27 mouse cellular contexts compared by ENCODE assay signal in the genomic region with DNA sequence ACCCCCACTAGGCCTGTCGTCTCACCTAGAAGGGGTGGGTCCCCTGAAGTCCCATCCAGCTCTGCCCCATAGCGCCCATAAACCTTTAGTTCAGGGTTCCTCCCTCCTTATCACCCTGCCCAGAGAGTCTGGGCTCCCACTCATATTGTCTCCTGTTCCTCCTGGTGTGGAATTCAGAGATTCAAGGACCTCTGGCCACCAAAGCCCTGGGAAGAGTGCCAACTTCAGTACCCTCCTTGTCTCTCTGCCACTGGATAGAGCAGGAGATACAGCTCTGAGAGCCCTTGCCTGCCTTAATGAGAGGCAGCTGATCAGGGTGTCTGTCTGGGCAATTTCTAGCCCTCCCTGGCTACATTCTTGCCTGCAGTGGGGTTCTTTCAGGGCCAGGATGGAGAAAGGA. TPM values are rescaled to one million over a fixed set of nuclear protein-coding genes. Genes with fewer than 3 reads are reported as not detected.
DNase-seq lines count a peak whose midpoint lies in the region; ATAC-seq and TF ChIP-seq lines count a peak whose summit lies in the region.
"Had no signal": no experiment of that assay in that cellular context is flagged by ENCODE, and none has a peak within 500 bp of the region (broad histone marks: within the 10 kb centered on the region; RNA-seq: fewer than 3 reads in every experiment).

No protein-coding gene starts in this region.

- 0 out of 4 replicates have a peak, but pooled peaks of 1 of the 2 experiments have one; percentile 15 for TF ChIP-seq EP300 in MEL (IDR thresholded peaks at IDR 0.05; ENCODE audit: low read depth in 1 of 2, low read length in 2 of 2)

- TF ChIP-seq POLR2A in MEL (IDR thresholded peaks at IDR 0.05; ENCODE audit: control insufficient read depth in 1 of 2, insufficient read depth in 1 of 2, low read depth in 1 of 2, low read length in 2 of 2, poor library complexity in 1 of 2): no peak

- no peak overlapping the region for H3K4me3 ChIP-seq in heart, embryonic 15.5 days
- peak overlapping the region; percentile 66; the same call in 1 of the 2 replicates for H3K4me3 ChIP-seq in midbrain, embryonic 13.5 days (replicated peaks)
- no peak overlapping the region for H3K4me3 ChIP-seq in midbrain, embryonic 10.5 days
- H3K4me3 ChIP-seq in MEL (ENCODE audit: control insufficient read depth in 1 of 2, insufficient read depth in 1 of 2, low read depth in 2 of 2, low read length in 2 of 2): no peak overlapping the region
- peak overlapping the region; percentile 65; the same call in 1 of the 2 replicates for H3K4me3 ChIP-seq in hindbrain, postnatal 0 days (ENCODE audit: low read length)
- H3K4me3 ChIP-seq in left cerebral cortex, adult 2 months: no peak overlapping the region

- TF ChIP-seq CTCF in MEL (IDR thresholded peaks at IDR 0.05 in 2 of 3, conservative IDR thresholded peaks at IDR 0.05 in 1 of 3; ENCODE audit: control insufficient read depth in 1 of 3, insufficient read depth in 1 of 3, low read depth in 2 of 3, low read length in 3 of 3, poor library complexity in 1 of 3, severe bottlenecking in 1 of 3): no peak
- no peak for TF ChIP-seq CTCF in hindbrain, postnatal 0 days (IDR thresholded peaks at IDR 0.05; ENCODE audit: low read depth)
- TF ChIP-seq CTCF in left cerebral cortex, adult 2 months (IDR thresholded peaks at IDR 0.05): no peak

- H3K79me2 ChIP-seq in MEL (ENCODE audit: control insufficient read depth, insufficient read depth, low read length, poor library complexity): no peaks in the 10 kb centered on the region

- H3K27me3 ChIP-seq in heart, embryonic 15.5 days: peaks cover 39% of the 10 kb centered on the region
- peaks cover 33% of the 10 kb centered on the region for H3K27me3 ChIP-seq in midbrain, embryonic 13.5 days
- H3K27me3 ChIP-seq in midbrain, embryonic 10.5 days (ENCODE audit: low read depth, poor library complexity, severe bottlenecking): peaks cover 76% of the 10 kb centered on the region
- H3K27me3 ChIP-seq in MEL (ENCODE audit: control insufficient read depth in 1 of 2, insufficient read depth in 2 of 2, low read length in 2 of 2): peaks cover 1 to 6% of the 10 kb centered on the region in 2 experiments
- H3K27me3 ChIP-seq in hindbrain, postnatal 0 days (ENCODE audit: insufficient read depth, low read length): no peaks in the 10 kb centered on the region

- H3K36me3 ChIP-seq in heart, embryonic 15.5 days: no peaks in the 10 kb centered on the region
- no peaks in the 10 kb centered on the region for H3K36me3 ChIP-seq in midbrain, embryonic 13.5 days
- H3K36me3 ChIP-seq in midbrain, embryonic 10.5 days: no peaks in the 10 kb centered on the region
- H3K36me3 ChIP-seq in MEL (ENCODE audit: control insufficient read depth in 1 of 2, insufficient read depth in 2 of 2, low read length in 2 of 2): peaks cover 0 to 6% of the 10 kb centered on the region in 2 experiments; a peak in 2 of 4 replicates
- no peaks in the 10 kb centered on the region for H3K36me3 ChIP-seq in hindbrain, postnatal 0 days (ENCODE audit: insufficient read depth, low read length)
- H3K36me3 ChIP-seq: heart, embryonic 12.5 days had no signal

- TF ChIP-seq RAD21 in MEL (IDR thresholded peaks at IDR 0.05; ENCODE audit: low read depth, low read length): no peak

- no peak overlapping the region for H3K27ac ChIP-seq in heart, embryonic 15.5 days
- no peak overlapping the region for H3K27ac ChIP-seq in midbrain, embryonic 13.5 days
- no peak overlapping the region for H3K27ac ChIP-seq in midbrain, embryonic 10.5 days (replicated peaks)
- H3K27ac ChIP-seq in MEL (ENCODE audit: control insufficient read depth, low read depth, low read length): no peak overlapping the region
- no peak overlapping the region for H3K27ac ChIP-seq in hindbrain, postnatal 0 days
- no peak overlapping the region for H3K27ac ChIP-seq in left cerebral cortex, adult 2 months

- H3K9ac ChIP-seq in heart, embryonic 15.5 days: no peak overlapping the region
- H3K9ac ChIP-seq in midbrain, embryonic 13.5 days (replicated peaks): no peak overlapping the region
- H3K9ac ChIP-seq in MEL (ENCODE audit: control insufficient read depth, low read depth, low read length, poor library complexity, severe bottlenecking): no peak overlapping the region
- H3K9ac ChIP-seq in hindbrain, postnatal 0 days (replicated peaks; ENCODE audit: low read length): no peak overlapping the region

- WGBS in heart, embryonic 15.5 days: 47% methylated on average over 2 of the region's 2 CpGs
- WGBS in midbrain, embryonic 13.5 days: 45% methylated on average over 2 of the region's 2 CpGs
- 39% methylated on average over 2 of the region's 2 CpGs for WGBS in midbrain, embryonic 10.5 days
- 51% methylated on average over 2 of the region's 2 CpGs for WGBS in hindbrain, postnatal 0 days

- peaks cover 33% of the 10 kb centered on the region for H3K4me1 ChIP-seq in heart, embryonic 15.5 days (replicated peaks)
- peaks cover 30% of the 10 kb centered on the region for H3K4me1 ChIP-seq in midbrain, embryonic 13.5 days (replicated peaks)
- H3K4me1 ChIP-seq in midbrain, embryonic 10.5 days: peaks cover 49% of the 10 kb centered on the region
- H3K4me1 ChIP-seq in MEL (ENCODE audit: control insufficient read depth in 1 of 2, insufficient read depth in 2 of 2, low read length in 2 of 2): peaks cover 0 to 16% of the 10 kb centered on the region in 2 experiments; a peak in 2 of 4 replicates
- H3K4me1 ChIP-seq in hindbrain, postnatal 0 days (ENCODE audit: insufficient read depth, low read length): peaks cover 18% of the 10 kb centered on the region

- DNase-seq in heart, postnatal 4 days: no peak
- DNase-seq in midbrain, embryonic 10.5 days (ENCODE audit: low spot score): no peak
- no peak for DNase-seq in MEL (ENCODE audit: low read depth, low spot score)
- DNase-seq in hindbrain, postnatal 0 days (ENCODE audit: low spot score): peak; percentile 25
- DNase-seq in left cerebral cortex, adult 2 months (ENCODE audit: extremely low spot score in 1 of 2, low spot score in 2 of 2): no peak
- no peak for DNase-seq in spleen, postnatal 4 days (ENCODE audit: low spot score in 2 of 2)
- DNase-seq: cerebellum, adult 9-11 months; forebrain, postnatal 0 days; kidney, adult 11 months; kidney, postnatal 10 days; lung, adult 18-20 months; lung, postnatal 4 days; right cerebral cortex, adult 18-20 months had no signal

- H3K9me3 ChIP-seq in heart, embryonic 15.5 days (replicated peaks): no peaks in the 10 kb centered on the region
- H3K9me3 ChIP-seq in midbrain, embryonic 13.5 days: no peaks in the 10 kb centered on the region
- no peaks in the 10 kb centered on the region for H3K9me3 ChIP-seq in midbrain, embryonic 10.5 days (replicated peaks)
- no peaks in the 10 kb centered on the region for H3K9me3 ChIP-seq in MEL (replicated peaks; ENCODE audit: insufficient read depth, low read length)
- H3K9me3 ChIP-seq in hindbrain, postnatal 0 days (ENCODE audit: low read length): no peaks in the 10 kb centered on the region
- H3K9me3 ChIP-seq: heart, embryonic 12.5 days had no signal

- H3K4me2 ChIP-seq in heart, embryonic 15.5 days: peak overlapping the region; percentile 99
- peak overlapping the region; percentile 92; the same call in 1 of the 2 replicates for H3K4me2 ChIP-seq in midbrain, embryonic 13.5 days (replicated peaks)
- H3K4me2 ChIP-seq in hindbrain, postnatal 0 days (ENCODE audit: low read depth, low read length): peak overlapping the region; percentile 93; the same call in 1 of the 2 replicates

- intact Hi-C loops in left cerebral cortex, adult 2 months (cut with DNase I): loop anchor here (5.0 to 10.0 kb wide), 3 partner anchors 128 to 320 kb away; a partner anchor contains a TSS

- ATAC-seq in heart, embryonic 15.5 days (replicated peaks; ENCODE audit: insufficient number of reproducible peaks, insufficient read depth, low FRiP score, low read depth): no peak
- ATAC-seq in midbrain, embryonic 13.5 days: no peak
- ATAC-seq in hindbrain, postnatal 0 days: no peak
- ATAC-seq: forebrain, postnatal 0 days had no signal

RNA-seq across cellular contexts. Expression of a gene that starts 1.5 kb away (rescaled TPM):
- polyA plus RNA-seq in heart, embryonic 15.5 days (2015; fragmentation: Nextera tagmentation; extraction: Ambion mirVana): 1.3 and 1.5 TPM in 2 replicates
- under 1 TPM; 0.83 to 0.93 TPM for total RNA-seq in heart, postnatal 4 days (2021)
- polyA plus RNA-seq in midbrain, embryonic 13.5 days (2015; fragmentation: Nextera tagmentation; extraction: Ambion mirVana): 7.3 and 7.6 TPM in 2 replicates
- 3.4 and 3.9 TPM in 2 replicates for polyA plus RNA-seq in midbrain, embryonic 10.5 days (2016; fragmentation: Nextera tagmentation; extraction: Ambion mirVana)
- 0.08 TPM in 1 of 2 replicates, not detected in the other for total RNA-seq in MEL (2012; rRNA removed)
- polyA plus RNA-seq in MEL (2012; ENCODE audit: insufficient read depth in 1 of 2, insufficient read length in 2 of 2, low read depth in 1 of 2, low replicate concordance in 2 of 2, missing spikeins in 1 of 2): under 1 TPM in 1 of 2 experiments, not detected in 1; 0.06 TPM
- total RNA-seq in hindbrain, postnatal 0 days (2014; rRNA removed): 36.7 and 49.7 TPM in 2 replicates
- polyA plus RNA-seq in hindbrain, postnatal 0 days (2015; fragmentation: Nextera tagmentation; extraction: Ambion mirVana): 27.4 and 29.6 TPM in 2 replicates
- total RNA-seq in left cerebral cortex, adult 2 months (2021): 10 to 100 TPM; 12.4 to 14.6 TPM
- total RNA-seq: hematopoietic stem cell, adult 5-6 weeks; monocyte, adult 5-6 weeks had no signal
- polyA plus RNA-seq: C2C12 had no signal

RNA-seq across cellular contexts. Expression of a gene that starts 14.6 kb away (rescaled TPM):
- 0.30 and 2.2 TPM in 2 replicates for polyA plus RNA-seq in heart, embryonic 15.5 days (2015; fragmentation: Nextera tagmentation; extraction: Ambion mirVana)
- total RNA-seq in heart, postnatal 4 days (2021): under 1 TPM in 1 of 2 experiments, not detected in 1; 0.16 TPM
- polyA plus RNA-seq in midbrain, embryonic 13.5 days (2015; fragmentation: Nextera tagmentation; extraction: Ambion mirVana): not detected in 2 replicates
- not detected in 2 replicates for polyA plus RNA-seq in midbrain, embryonic 10.5 days (2016; fragmentation: Nextera tagmentation; extraction: Ambion mirVana)
- total RNA-seq in MEL (2012; rRNA removed): 6.9 and 7.1 TPM in 2 replicates
- 10 to 100 TPM in 1 of 2 experiments, not detected in 1; 16.8 TPM for polyA plus RNA-seq in MEL (2012; ENCODE audit: insufficient read depth in 1 of 2, insufficient read length in 2 of 2, low read depth in 1 of 2, low replicate concordance in 2 of 2, missing spikeins in 1 of 2)
- total RNA-seq in hindbrain, postnatal 0 days (2014; rRNA removed): 0.58 and 1.1 TPM in 2 replicates
- polyA plus RNA-seq in hindbrain, postnatal 0 days (2015; fragmentation: Nextera tagmentation; extraction: Ambion mirVana): 1.6 and 1.7 TPM in 2 replicates
- not detected for total RNA-seq in left cerebral cortex, adult 2 months (2021)
- total RNA-seq: hematopoietic stem cell, adult 5-6 weeks; layer of hippocampus, adult 8-10 months; left cerebral cortex, adult 18-20 months; monocyte, adult 5-6 weeks had no signal
- polyA plus RNA-seq: C2C12; limb, embryonic 11.5 days had no signal

RNA-seq across cellular contexts. Expression of a gene that starts 43.2 kb away (rescaled TPM):
- 0.62 TPM in 1 of 2 replicates, not detected in the other for polyA plus RNA-seq in heart, embryonic 15.5 days (2015; fragmentation: Nextera tagmentation; extraction: Ambion mirVana)
- not detected for total RNA-seq in heart, postnatal 4 days (2021)
- polyA plus RNA-seq in midbrain, embryonic 13.5 days (2015; fragmentation: Nextera tagmentation; extraction: Ambion mirVana): not detected in 2 replicates
- polyA plus RNA-seq in midbrain, embryonic 10.5 days (2016; fragmentation: Nextera tagmentation; extraction: Ambion mirVana): not detected in 2 replicates
- total RNA-seq in MEL (2012; rRNA removed): not detected in 2 replicates
- not detected for polyA plus RNA-seq in MEL (2012; ENCODE audit: insufficient read depth in 1 of 2, insufficient read length in 2 of 2, low read depth in 1 of 2, low replicate concordance in 2 of 2, missing spikeins in 1 of 2)
- total RNA-seq in hindbrain, postnatal 0 days (2014; rRNA removed): not detected in 2 replicates
- polyA plus RNA-seq in hindbrain, postnatal 0 days (2015; fragmentation: Nextera tagmentation; extraction: Ambion mirVana): 1.4 TPM in 1 of 2 replicates, not detected in the other
- total RNA-seq in left cerebral cortex, adult 2 months (2021): 1 to 10 TPM in 1 of 2 experiments, not detected in 1; 1.6 TPM
- total RNA-seq: forebrain, postnatal 0 days; gastrocnemius, adult 18-20 months; hematopoietic stem cell, adult 5-6 weeks; layer of hippocampus, adult 8-10 months; left cerebral cortex, adult 18-20 months; monocyte, adult 5-6 weeks had no signal
- polyA plus RNA-seq: C2C12; embryonic facial prominence, embryonic 14.5 days; forebrain, postnatal 0 days; gonadal fat pad, adult 2 months; heart, embryonic 12.5 days; limb, embryonic 11.5 days; neural tube, embryonic 14.5 days; stomach, embryonic 14.5 days had no signal

RNA-seq across cellular contexts. Expression of a gene that starts 55.3 kb away (rescaled TPM):
- polyA plus RNA-seq in heart, embryonic 15.5 days (2015; fragmentation: Nextera tagmentation; extraction: Ambion mirVana): 0.42 TPM in 1 of 2 replicates, not detected in the other
- not detected for total RNA-seq in heart, postnatal 4 days (2021)
- not detected in 2 replicates for polyA plus RNA-seq in midbrain, embryonic 13.5 days (2015; fragmentation: Nextera tagmentation; extraction: Ambion mirVana)
- not detected in 2 replicates for polyA plus RNA-seq in midbrain, embryonic 10.5 days (2016; fragmentation: Nextera tagmentation; extraction: Ambion mirVana)
- not detected in 2 replicates for total RNA-seq in MEL (2012; rRNA removed)
- polyA plus RNA-seq in MEL (2012; ENCODE audit: insufficient read depth in 1 of 2, insufficient read length in 2 of 2, low read depth in 1 of 2, low replicate concordance in 2 of 2, missing spikeins in 1 of 2): not detected
- not detected in 2 replicates for total RNA-seq in hindbrain, postnatal 0 days (2014; rRNA removed)
- polyA plus RNA-seq in hindbrain, postnatal 0 days (2015; fragmentation: Nextera tagmentation; extraction: Ambion mirVana): 0.08 TPM in 1 of 2 replicates, not detected in the other
- under 1 TPM; 0.37 to 0.72 TPM for total RNA-seq in left cerebral cortex, adult 2 months (2021)
- total RNA-seq: gastrocnemius, adult 18-20 months; hematopoietic stem cell, adult 5-6 weeks; layer of hippocampus, adult 8-10 months; monocyte, adult 5-6 weeks had no signal
- polyA plus RNA-seq: C2C12; embryonic facial prominence, embryonic 14.5 days; forebrain, postnatal 0 days; heart, embryonic 12.5 days; limb, embryonic 11.5 days; neural tube, embryonic 14.5 days had no signal

RNA-seq across cellular contexts. Expression of a gene that starts 59.3 kb away (rescaled TPM):
- 4.5 and 6.2 TPM in 2 replicates for polyA plus RNA-seq in heart, embryonic 15.5 days (2015; fragmentation: Nextera tagmentation; extraction: Ambion mirVana)
- total RNA-seq in heart, postnatal 4 days (2021): 10 to 100 TPM; 29.8 to 32.4 TPM
- 12.5 and 13.9 TPM in 2 replicates for polyA plus RNA-seq in midbrain, embryonic 13.5 days (2015; fragmentation: Nextera tagmentation; extraction: Ambion mirVana)
- 28.5 and 32.0 TPM in 2 replicates for polyA plus RNA-seq in midbrain, embryonic 10.5 days (2016; fragmentation: Nextera tagmentation; extraction: Ambion mirVana)
- not detected in 2 replicates for total RNA-seq in MEL (2012; rRNA removed)
- under 1 TPM in 1 of 2 experiments, not detected in 1; 0.03 TPM for polyA plus RNA-seq in MEL (2012; ENCODE audit: insufficient read depth in 1 of 2, insufficient read length in 2 of 2, low read depth in 1 of 2, low replicate concordance in 2 of 2, missing spikeins in 1 of 2)
- 13.1 and 16.8 TPM in 2 replicates for total RNA-seq in hindbrain, postnatal 0 days (2014; rRNA removed)
- polyA plus RNA-seq in hindbrain, postnatal 0 days (2015; fragmentation: Nextera tagmentation; extraction: Ambion mirVana): 2.9 and 3.3 TPM in 2 replicates
- 1 to 10 TPM; 8.9 to 9.3 TPM for total RNA-seq in left cerebral cortex, adult 2 months (2021)
- total RNA-seq: monocyte, adult 5-6 weeks had no signal

Comparison
In these comparisons a context has a peak if more than half of its experiments do, and no peak if none do; other contexts are left out.
1. H3K4me3 ChIP-seq: peak in midbrain, embryonic 13.5 days (single experiment) and hindbrain, postnatal 0 days (single experiment); none in heart, embryonic 15.5 days (single experiment), midbrain, embryonic 10.5 days (single experiment), MEL (0 of 2) and left cerebral cortex, adult 2 months (single experiment).
2. Peak in every context shown above with its lines, with median percentiles within 50 percentile points of each other: H3K4me2 ChIP-seq.